Mouse (Mus musculus): ENCODE data around the gene Mapkapk3. TPM values are rescaled to one million over a fixed set of nuclear protein-coding genes. Genes with fewer than 3 reads are reported as not detected.
A peak's percentile ranks its signal among the peaks of the same experiment; 100 is the strongest.

Mapkapk3 gene
- total RNA-seq (2017) = 41.0 and 43.6 TPM in 2 replicates

- peak; percentile 75 for ATAC-seq (ENCODE audit: extremely low read depth, insufficient number of reproducible peaks, low FRiP score, poor library complexity, severe bottlenecking)
These were observed at the start of gene Mapkapk3 for GRCm38 (mm10) chr9:107289211-107290076. Gene Mapkapk3, minus strand, starts transcription at chr9:107289877.

- peak; percentile 81 for ATAC-seq (ENCODE audit: extremely low read depth, insufficient number of reproducible peaks, low FRiP score, poor library complexity, severe bottlenecking)
These were observed 48.7 kb upstream of the Mapkapk3 start, which contains the start of gene Hemk1 for GRCm38 (mm10) chr9:107338172-107338883. Gene Hemk1, minus strand, starts transcription at chr9:107338350.

- ATAC-seq (ENCODE audit: extremely low read depth, insufficient number of reproducible peaks, low FRiP score, poor library complexity, severe bottlenecking) = no peak
These were observed 46.7 kb upstream of the Mapkapk3 start for GRCm38 (mm10) chr9:107336386-107336785.

GRCm38 (mm10) chr9:107335909-107336308, 46.2 kb upstream of the Mapkapk3 start:
- peak; percentile 41; the same call in 1 of the 2 replicates for ATAC-seq (ENCODE audit: extremely low read depth, insufficient number of reproducible peaks, low FRiP score, poor library complexity, severe bottlenecking)

- ATAC-seq (ENCODE audit: extremely low read depth, insufficient number of reproducible peaks, low FRiP score, poor library complexity, severe bottlenecking) = no peak
These were observed 45.4 kb upstream of the Mapkapk3 start for GRCm38 (mm10) chr9:107335046-107335445.

- ATAC-seq (ENCODE audit: extremely low read depth, insufficient number of reproducible peaks, low FRiP score, poor library complexity, severe bottlenecking) = no peak
These were observed 44.7 kb upstream of the Mapkapk3 start for GRCm38 (mm10) chr9:107334356-107334755.

GRCm38 (mm10) chr9:107333686-107334085, 44.0 kb upstream of the Mapkapk3 start:
- no peak for ATAC-seq (ENCODE audit: extremely low read depth, insufficient number of reproducible peaks, low FRiP score, poor library complexity, severe bottlenecking)

GRCm38 (mm10) chr9:107330791-107331190, 41.1 kb upstream of the Mapkapk3 start:
- ATAC-seq (ENCODE audit: extremely low read depth, insufficient number of reproducible peaks, low FRiP score, poor library complexity, severe bottlenecking) = no peak

- ATAC-seq (ENCODE audit: extremely low read depth, insufficient number of reproducible peaks, low FRiP score, poor library complexity, severe bottlenecking) = no peak
These were observed 38.4 kb upstream of the Mapkapk3 start for GRCm38 (mm10) chr9:107327879-107328620.

- no peak for ATAC-seq (ENCODE audit: extremely low read depth, insufficient number of reproducible peaks, low FRiP score, poor library complexity, severe bottlenecking)
These were observed 36.2 kb upstream of the Mapkapk3 start for GRCm38 (mm10) chr9:107325904-107326303.

- no peak for ATAC-seq (ENCODE audit: extremely low read depth, insufficient number of reproducible peaks, low FRiP score, poor library complexity, severe bottlenecking)
These were observed 35.3 kb upstream of the Mapkapk3 start for GRCm38 (mm10) chr9:107324799-107325561.

GRCm38 (mm10) chr9:107323558-107323957, 33.9 kb upstream of the Mapkapk3 start:
- no peak for ATAC-seq (ENCODE audit: extremely low read depth, insufficient number of reproducible peaks, low FRiP score, poor library complexity, severe bottlenecking)

GRCm38 (mm10) chr9:107322461-107323050, 32.9 kb upstream of the Mapkapk3 start:
- ATAC-seq (ENCODE audit: extremely low read depth, insufficient number of reproducible peaks, low FRiP score, poor library complexity, severe bottlenecking) = no peak

GRCm38 (mm10) chr9:107315791-107316190, 26.1 kb upstream of the Mapkapk3 start:
- no peak for ATAC-seq (ENCODE audit: extremely low read depth, insufficient number of reproducible peaks, low FRiP score, poor library complexity, severe bottlenecking)

- ATAC-seq (ENCODE audit: extremely low read depth, insufficient number of reproducible peaks, low FRiP score, poor library complexity, severe bottlenecking) = no peak
These were observed 24.2 kb upstream of the Mapkapk3 start for GRCm38 (mm10) chr9:107313926-107314325.

GRCm38 (mm10) chr9:107312811-107313584, 23.3 kb upstream of the Mapkapk3 start:
- ATAC-seq (ENCODE audit: extremely low read depth, insufficient number of reproducible peaks, low FRiP score, poor library complexity, severe bottlenecking) = peak; percentile 49; the same call in 1 of the 2 replicates

GRCm38 (mm10) chr9:107309600-107309999, 19.9 kb upstream of the Mapkapk3 start:
- no peak for ATAC-seq (ENCODE audit: extremely low read depth, insufficient number of reproducible peaks, low FRiP score, poor library complexity, severe bottlenecking)

Measured in neutrophil, adult 5-6 weeks (primary cell).